Mouse (Mus musculus): ENCODE measurements around the gene Bod1. TPM values are rescaled to one million over a fixed set of nuclear protein-coding genes. Genes with fewer than 3 reads are reported as not detected.

Gene Bod1
- total RNA-seq, 2 experiments from 2014 or later: 68.2 to 70.2 TPM

Other genes with a start within 250 kb of the Bod1 start
- 10 to 100 TPM; 78.2 to 91.3 TPM for gene Cpeb4, start 200.3 kb upstream of the Bod1 start, total RNA-seq (2021)